Mouse (Mus musculus) embryonic facial prominence, embryonic 14.5 days (tissue): ENCODE data around the gene Wdr20rt. TPM values are rescaled to one million over a fixed set of nuclear protein-coding genes. Genes with fewer than 3 reads are reported as not detected.
A peak's percentile ranks its signal among the peaks of the same experiment; 100 is the strongest.
"Not testable (repeated sequence)": the region's sequence is repeated elsewhere in the genome, so short reads cannot be mapped to it uniquely, and the experiment has no call there.

Experiments
- ATAC-seq: fragments of 200-750 bp; cut with Nextera tagmentation; 2 replicates; pipeline ENCODE4 v1.8.0; 2017; ENCODE audit warnings: low read depth, moderate number of reproducible peaks, moderate TSS enrichment
- DNase-seq: peaks from one replicate; pipeline ENCODE4 v3.0.0-alpha.2; 2015; ENCODE audit warnings: low spot score
- H3K27ac ChIP-seq: fragments of 300-500 bp; sonication (generic); replicated peaks from 2 replicates; pipeline ENCODE4 v1.5.1; 2014; ENCODE audit warnings: low read depth, mild to moderate bottlenecking, low read length, moderate library complexity
- H3K27me3 ChIP-seq: fragments of 300-500 bp; sonication (generic); replicated peaks from 2 replicates; pipeline ENCODE4 v1.6.1; 2014; ENCODE audit warnings: low read length; ENCODE audit not compliant: control insufficient read depth, insufficient read depth
- H3K36me3 ChIP-seq: fragments of 300-500 bp; sonication (generic); 2 replicates; pipeline ENCODE4 v1.6.1; 2014; ENCODE audit warnings: low read length, mixed read lengths; ENCODE audit not compliant: control insufficient read depth, insufficient read depth
- H3K4me1 ChIP-seq: fragments of 300-500 bp; sonication (generic); 2 replicates; pipeline ENCODE4 v1.6.1; 2014; ENCODE audit warnings: antibody characterized with exemption, low read length; ENCODE audit not compliant: control insufficient read depth, insufficient read depth
- H3K4me2 ChIP-seq: fragments of 300-500 bp; sonication (generic); 2 replicates; pipeline ENCODE4 v1.6.1; 2014; ENCODE audit warnings: low read depth, mild to moderate bottlenecking, low read length, moderate library complexity, mixed read lengths
- H3K4me3 ChIP-seq: fragments of 300-500 bp; sonication (generic); 2 replicates; pipeline ENCODE4 v1.5.1; 2014; ENCODE audit warnings: low read depth, mild to moderate bottlenecking, low read length
- H3K9ac ChIP-seq: fragments of 300-500 bp; sonication (generic); 2 replicates; pipeline ENCODE4 v1.6.1; 2014; ENCODE audit warnings: low read depth, mild to moderate bottlenecking, low read length, moderate library complexity, mixed read lengths
- H3K9me3 ChIP-seq: fragments of 300-500 bp; sonication (generic); 2 replicates; pipeline ENCODE4 v1.6.1; 2016; ENCODE audit warnings: low read length; ENCODE audit not compliant: control insufficient read depth
- WGBS: fragments of 180-500 bp; shearing (Covaris S2); extraction: QIAGEN DNeasy Blood & Tissue Kit; methylation state at CpG from one replicate; pipeline ENCODE4 v1.1.7; 2014; 5-methylcytosine and 5-hydroxymethylcytosine counted together
- polyA plus RNA-seq: library from polyadenylated mRNA; unstranded; fragments of >200 nt; fragmentation: Nextera tagmentation; extraction: Ambion mirVana; gene quantifications from 2 replicates; pipeline ENCODE4 v1.2.1, GENCODE M21; 2014

Gene Wdr20rt
- polyA plus RNA-seq, 1 experiment from 2014 or later: not detected

DNA sequence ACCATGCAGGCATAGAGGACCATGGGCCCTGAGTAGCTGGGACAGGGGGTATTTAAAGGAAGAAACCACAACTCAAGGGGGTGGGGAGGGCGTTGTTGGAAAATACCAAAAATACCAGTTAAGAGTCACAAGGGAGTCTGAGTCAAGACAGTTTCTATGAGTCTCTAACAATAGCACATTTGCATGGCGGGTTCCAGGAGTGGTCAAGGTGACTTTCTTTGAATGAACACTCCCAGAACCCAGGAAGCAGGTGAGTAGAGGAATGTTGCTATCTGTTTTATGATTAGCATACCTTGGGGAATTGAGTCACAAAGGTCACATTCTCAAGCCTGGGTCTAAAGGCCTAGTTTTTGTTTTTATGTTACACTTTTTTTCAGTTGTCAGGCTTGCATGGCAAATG is 7.5 kb downstream of the Wdr20rt start:
- not testable (repeated sequence) for H3K9me3 ChIP-seq, H3K27me3 ChIP-seq, ATAC-seq, H3K9ac ChIP-seq, DNase-seq, H3K27ac ChIP-seq, H3K4me2 ChIP-seq, H3K4me3 ChIP-seq, H3K4me1 ChIP-seq, H3K36me3 ChIP-seq
- WGBS: 87% methylated on average over 2 of the region's 2 CpGs

DNA sequence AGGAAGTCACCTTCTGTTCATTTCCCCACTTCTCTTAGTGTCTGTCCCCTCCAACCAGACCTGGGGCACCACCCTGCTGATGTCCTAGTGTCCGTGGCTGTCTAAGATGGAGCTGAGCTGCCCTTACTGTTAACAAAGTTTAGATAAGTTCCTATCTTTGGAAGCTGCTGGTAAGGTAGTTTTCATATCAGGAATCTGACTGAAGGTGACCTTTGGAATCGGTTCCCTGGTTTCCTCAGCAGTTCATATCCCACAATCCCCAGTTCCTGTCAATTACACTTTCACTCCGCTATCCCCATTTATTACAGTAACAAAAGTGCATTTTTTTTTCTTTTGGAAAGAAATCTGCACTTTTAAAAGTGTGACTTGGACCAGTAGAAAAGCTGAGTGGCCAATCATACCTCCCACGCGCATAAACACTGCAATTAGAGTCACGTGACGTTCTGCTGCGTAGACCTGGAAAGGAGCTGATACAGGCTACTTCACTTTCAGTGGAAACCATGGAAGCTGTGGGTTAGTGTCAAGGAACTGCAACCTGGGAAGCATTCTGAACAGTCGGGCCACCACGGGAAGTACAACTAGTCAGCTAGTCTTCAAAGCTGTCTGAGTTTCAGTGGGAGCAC is 24.9 kb downstream of the Wdr20rt start:
- 87% methylated on average over 10 of the region's 10 CpGs for WGBS

DNA sequence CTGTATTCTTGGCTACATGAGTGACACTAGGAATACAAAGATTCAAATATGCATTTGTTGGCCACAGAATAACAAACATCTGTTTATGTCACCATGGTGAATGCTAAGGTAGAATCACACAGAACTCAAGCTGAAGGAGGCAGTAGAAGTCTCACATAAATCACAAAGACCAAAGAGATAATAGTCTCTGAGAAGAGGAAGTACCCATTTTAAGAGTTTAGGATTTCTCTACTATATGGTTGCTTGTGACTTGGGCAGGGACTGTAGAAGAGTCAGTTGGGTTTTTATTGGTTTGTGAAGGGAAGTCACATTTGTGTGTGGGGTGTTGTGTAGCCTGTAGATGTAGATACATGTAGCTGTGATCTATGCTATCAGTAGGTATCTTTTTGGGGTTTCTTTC is 31.6 kb downstream of the Wdr20rt start:
- no peak overlapping the region for H3K27ac ChIP-seq
- H3K9me3 ChIP-seq: no peaks in the 10 kb centered on the region; the same call in 1 of the 2 replicates
- no peak overlapping the region for H3K4me2 ChIP-seq
- no peaks in the 10 kb centered on the region for H3K36me3 ChIP-seq
- H3K4me3 ChIP-seq: no peak overlapping the region
- H3K4me1 ChIP-seq: no peaks in the 10 kb centered on the region
- no peak for DNase-seq
- H3K9ac ChIP-seq: no peak overlapping the region
- H3K27me3 ChIP-seq: no peaks in the 10 kb centered on the region
- no peak for ATAC-seq

More for the DNA sequence above, 24.9 kb downstream of the Wdr20rt start:
- no peaks in the 10 kb centered on the region for H3K4me1 ChIP-seq
- H3K9me3 ChIP-seq: no peaks in the 10 kb centered on the region
- no peak overlapping the region for H3K4me3 ChIP-seq
- no peak overlapping the region for H3K9ac ChIP-seq
- H3K27me3 ChIP-seq: no peaks in the 10 kb centered on the region
- H3K4me2 ChIP-seq: no peak overlapping the region
- H3K27ac ChIP-seq: no peak overlapping the region
- no peak for ATAC-seq
- DNase-seq: no peak
- H3K36me3 ChIP-seq: no peaks in the 10 kb centered on the region

DNA sequence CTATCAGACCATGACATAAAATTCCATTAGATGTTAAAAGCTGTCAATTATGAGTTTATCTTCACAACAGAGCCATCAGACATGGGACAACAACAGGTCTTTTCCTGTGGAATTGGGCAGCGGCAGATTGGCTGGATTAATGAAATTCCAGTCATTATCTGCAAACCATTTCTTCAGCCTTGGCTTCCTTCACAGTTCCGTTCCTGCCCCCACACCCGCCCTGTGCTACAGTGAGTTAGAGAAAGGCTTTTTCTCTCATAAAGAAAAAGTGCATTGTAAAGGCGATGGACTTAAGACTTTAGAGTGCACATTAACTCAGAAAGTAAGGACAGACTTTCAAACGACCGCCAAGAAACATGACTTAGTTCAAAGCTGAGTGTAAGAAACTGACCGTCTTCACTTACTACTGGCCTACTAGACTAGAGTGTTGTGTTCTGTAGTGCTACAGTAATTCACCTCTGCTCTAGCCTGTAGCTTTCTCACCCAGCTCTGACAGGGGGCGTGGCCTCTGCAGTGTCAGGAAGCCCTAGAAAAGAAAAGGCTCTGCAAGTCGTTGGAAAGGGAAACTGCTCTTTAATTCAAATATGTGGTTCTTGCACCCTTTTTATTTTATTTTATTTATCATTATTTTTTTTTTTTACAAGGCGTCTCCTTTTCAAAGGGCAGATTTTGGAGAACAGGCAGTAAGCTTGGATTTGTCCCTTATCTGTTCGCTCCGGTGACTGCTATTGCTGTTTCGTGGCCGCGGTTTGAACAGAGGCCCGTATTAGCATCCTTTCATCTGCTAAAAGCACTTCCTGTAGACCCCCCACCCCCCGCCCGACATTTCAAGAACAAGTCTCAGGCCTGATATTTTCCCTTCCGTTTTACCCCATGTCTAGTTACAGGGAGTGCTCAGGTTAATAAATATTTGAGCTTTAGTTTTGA is 33.2 kb downstream of the Wdr20rt start:
- ATAC-seq: no peak
- Histone ChIP-seq H3K4me2 (peak overlapping the region; percentile 44), H3K27ac (no peak overlapping the region; the same call in 1 of the 2 replicates), H3K9me3 (no peaks in the 10 kb centered on the region; the same call in 1 of the 2 replicates), H3K4me3 (0 out of 2 replicates have a peak overlapping the region, but pooled peaks have one; percentile 3), H3K27me3 (no peaks in the 10 kb centered on the region), H3K9ac (no peak overlapping the region), H3K36me3 (no peaks in the 10 kb centered on the region), H3K4me1 (no peaks in the 10 kb centered on the region)
- 43% methylated on average over 19 of the region's 19 CpGs for WGBS
- DNase-seq: peak; percentile 36

DNA sequence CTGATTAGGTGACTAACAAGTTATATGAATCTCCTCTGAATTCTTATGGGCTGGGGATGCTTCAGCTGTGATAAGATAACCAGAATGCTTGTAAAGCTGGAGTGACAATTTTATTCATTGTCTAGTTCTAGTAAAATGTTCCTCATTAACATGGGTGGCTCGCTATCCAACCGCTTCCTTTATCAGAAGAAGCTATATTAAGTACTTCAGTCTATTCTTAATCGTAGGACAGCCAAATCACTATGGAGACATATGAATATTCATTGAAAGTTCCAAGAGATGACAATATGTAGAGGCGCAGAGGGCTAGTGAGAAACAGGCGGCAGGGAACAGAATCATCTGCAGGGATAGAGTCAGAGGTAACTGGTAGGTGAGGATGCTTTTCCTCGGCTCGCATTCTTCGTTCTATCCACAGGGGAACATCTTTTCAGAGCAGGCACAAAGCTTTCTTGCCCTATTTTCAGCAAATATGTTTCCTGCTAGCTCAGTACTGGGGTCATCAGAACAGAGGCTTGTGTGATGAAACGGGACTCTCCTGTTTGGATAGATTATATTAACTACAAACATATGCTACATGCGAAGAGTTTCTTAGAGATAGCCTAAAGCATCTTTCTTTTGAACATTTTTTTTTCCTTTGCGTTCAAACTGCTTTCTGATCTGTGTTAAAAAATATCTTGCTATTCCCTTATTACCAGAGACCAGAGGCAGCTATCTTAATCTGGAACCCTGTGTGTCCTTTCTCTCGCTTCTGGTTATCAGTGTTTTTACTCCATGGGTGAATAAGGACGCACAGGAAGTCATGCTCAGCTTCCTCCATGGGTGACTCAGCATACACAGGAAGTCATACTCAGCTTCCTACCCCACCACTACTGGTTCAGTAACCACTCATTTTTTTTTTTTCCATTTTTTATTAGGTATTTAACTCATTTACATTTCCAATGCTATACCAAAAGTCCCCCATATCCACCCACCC is 34.1 kb downstream of the Wdr20rt start:
- no peak overlapping the region for H3K4me3 ChIP-seq
- no peaks in the 10 kb centered on the region for H3K27me3 ChIP-seq
- WGBS: 60% methylated on average over 13 of the region's 13 CpGs
- H3K4me1 ChIP-seq: no peaks in the 10 kb centered on the region
- H3K9me3 ChIP-seq: no peaks in the 10 kb centered on the region; the same call in 1 of the 2 replicates
- H3K27ac ChIP-seq: no peak overlapping the region
- peak overlapping the region; percentile 44 for H3K4me2 ChIP-seq
- ATAC-seq (no peak), DNase-seq (no peak)
- no peak overlapping the region for H3K9ac ChIP-seq
- no peaks in the 10 kb centered on the region for H3K36me3 ChIP-seq

DNA sequence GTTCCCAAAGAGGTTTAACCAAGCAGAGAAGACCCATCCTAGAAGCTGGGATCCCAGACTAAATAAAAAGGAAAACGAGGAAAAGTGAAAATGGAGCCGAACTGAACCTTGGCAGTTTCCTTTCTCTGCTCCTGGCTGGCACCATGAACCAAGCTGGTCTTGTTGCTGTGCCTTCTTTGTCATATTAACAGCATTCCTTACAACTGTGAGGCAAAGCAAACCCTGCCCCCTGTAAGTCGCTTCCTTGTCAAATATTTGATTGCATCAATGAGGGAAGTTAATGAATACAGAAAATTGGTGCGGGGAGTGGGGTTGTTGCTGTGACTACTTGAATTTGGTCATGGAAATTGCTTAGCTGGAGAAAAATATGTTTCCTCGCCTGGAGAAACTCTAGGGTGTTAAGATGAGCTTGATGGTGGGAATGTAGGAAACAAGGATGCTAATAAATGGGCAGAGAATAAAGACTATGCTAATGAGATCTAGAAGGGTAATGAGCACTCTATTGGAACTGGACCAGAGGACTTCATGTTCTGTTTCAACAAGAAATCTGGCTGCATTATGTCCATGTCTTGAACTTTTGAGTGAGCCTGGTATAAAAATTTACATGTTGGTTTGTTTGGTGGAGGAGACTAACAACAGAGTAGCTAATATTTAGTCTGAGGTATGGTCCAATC is 43.1 kb downstream of the Wdr20rt start:
- H3K27me3 ChIP-seq: no peaks in the 10 kb centered on the region
- no peaks in the 10 kb centered on the region for H3K36me3 ChIP-seq
- no peaks in the 10 kb centered on the region for H3K9me3 ChIP-seq
- no peaks in the 10 kb centered on the region for H3K4me1 ChIP-seq
- ATAC-seq (no peak), DNase-seq (no peak)
- H3K9ac ChIP-seq: no peak overlapping the region
- no peak overlapping the region for H3K27ac ChIP-seq
- no peak overlapping the region for H3K4me3 ChIP-seq
- no peak overlapping the region for H3K4me2 ChIP-seq
- 85% methylated on average over 5 of the region's 5 CpGs for WGBS

DNA sequence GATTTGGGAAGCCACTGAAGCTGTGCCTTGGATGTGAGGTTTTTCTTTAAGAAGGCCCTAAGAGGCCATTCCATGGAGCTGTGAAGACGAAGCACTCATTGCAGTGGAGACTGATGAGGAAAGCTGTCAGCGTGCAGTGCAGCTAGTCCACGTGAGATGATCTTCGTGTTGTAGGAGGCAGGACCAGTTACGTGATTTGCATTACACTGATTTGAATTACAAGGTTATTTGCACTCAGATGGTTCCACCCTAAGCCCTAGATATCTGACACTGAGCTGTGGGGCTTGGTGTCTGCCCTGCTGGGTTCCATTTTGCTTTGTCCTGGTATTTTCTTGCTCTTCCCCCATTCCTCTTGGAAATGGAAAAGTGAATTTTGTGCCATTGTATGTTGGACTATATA is 44.1 kb downstream of the Wdr20rt start:
- WGBS: 70% methylated on average over 5 of the region's 5 CpGs
- Histone ChIP-seq H3K27me3 (no peaks in the 10 kb centered on the region), H3K4me2 (no peak overlapping the region), H3K4me1 (no peaks in the 10 kb centered on the region), H3K36me3 (no peaks in the 10 kb centered on the region), H3K9me3 (no peaks in the 10 kb centered on the region), H3K4me3 (no peak overlapping the region), H3K9ac (no peak overlapping the region), H3K27ac (no peak overlapping the region)
- ATAC-seq (no peak), DNase-seq (no peak)

DNA sequence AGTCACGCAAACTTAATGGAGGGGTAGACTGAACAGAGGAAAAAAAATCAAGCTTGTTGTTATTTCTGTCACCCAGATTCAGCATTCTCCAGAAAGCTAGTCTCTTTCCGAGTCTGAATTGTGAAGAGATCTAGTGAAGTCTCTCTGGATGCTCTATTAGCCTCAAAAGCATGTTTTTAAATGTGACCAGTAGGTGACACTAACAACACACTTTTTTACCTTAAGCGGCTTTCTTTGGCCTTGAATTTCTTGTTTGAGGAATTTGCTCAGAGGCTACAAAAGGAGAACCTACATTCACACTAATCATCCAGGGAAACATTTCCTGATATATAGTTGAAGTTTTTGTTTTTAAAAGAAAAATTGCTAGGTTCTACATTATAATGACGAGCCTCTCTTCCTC is 48.5 kb downstream of the Wdr20rt start:
- Histone ChIP-seq H3K9ac (no peak overlapping the region), H3K27me3 (no peaks in the 10 kb centered on the region), H3K4me3 (no peak overlapping the region), H3K4me2 (no peak overlapping the region), H3K9me3 (no peaks in the 10 kb centered on the region), H3K36me3 (no peaks in the 10 kb centered on the region), H3K4me1 (no peaks in the 10 kb centered on the region), H3K27ac (no peak overlapping the region)
- ATAC-seq (no peak), DNase-seq (peak; percentile 58)
- 66% methylated on average over 4 of the region's 4 CpGs for WGBS
